Mouse (Mus musculus) CH12.LX (cell line): ENCODE measurements at regions not wholly inside any gene's neighbourhood (a gene's known extent, or its start where the extent isn't known, plus 50 kb on each side); places are given as distances from the start of the nearest gene placed in this dataset.

Source experiments
- DNase-seq: peaks from one replicate; pipeline ENCODE4 v3.0.0-alpha.2; 2013; ENCODE audit errors: extremely low read depth
- H3K27ac ChIP-seq: 2 replicates; pipeline ENCODE4 v1.5.1; 2012; ENCODE audit warnings: low read depth, mild to moderate bottlenecking, control low read depth, moderate library complexity; ENCODE audit not compliant: insufficient read depth
- H3K27me3 ChIP-seq: replicated peaks from 2 replicates; pipeline ENCODE3; 2012; ENCODE audit warnings: inconsistent platforms
- H3K36me3 ChIP-seq, 2 experiments: replicated peaks in 1 of 2; 2 replicates each; pipeline versions ENCODE3 to v1.6.1; 2012; ENCODE audit warnings: inconsistent platforms in 1 of 2, low read length in 1 of 2, mild to moderate bottlenecking in 1 of 2, mixed read lengths in 1 of 2, moderate library complexity in 1 of 2; ENCODE audit not compliant: control insufficient read depth in 1 of 2, insufficient read depth in 1 of 2
- H3K4me1 ChIP-seq, 2 experiments: 2 replicates each; pipeline ENCODE4 v1.6.1; 2012; ENCODE audit warnings: inconsistent platforms in 1 of 2, moderate library complexity in 1 of 2; ENCODE audit not compliant: insufficient read depth in 2 of 2, control insufficient read depth in 1 of 2
- H3K4me2 ChIP-seq: 2 replicates; pipeline ENCODE4 v1.6.1; 2012; ENCODE audit warnings: low read depth, mild to moderate bottlenecking, control low read depth; ENCODE audit not compliant: poor library complexity, insufficient read depth, severe bottlenecking
- H3K4me3 ChIP-seq, 3 experiments: fragments of 150-350 bp in 1 of 3; sonication (generic) in 1 of 3; replicated peaks in 1 of 3; 2 replicates each; pipeline versions ENCODE3 to v1.5.1; 2011 to 2012; ENCODE audit warnings: low read depth in 2 of 3, low read length in 2 of 3, mild to moderate bottlenecking in 2 of 3, moderate library complexity in 2 of 3, control low read depth in 1 of 3, improper control_type of control experiment in 1 of 3, inconsistent platforms in 1 of 3, mixed read lengths in 1 of 3; ENCODE audit not compliant: poor library complexity in 1 of 3
- H3K79me2 ChIP-seq: replicated peaks from 2 replicates; pipeline ENCODE4 v1.6.1; 2012; ENCODE audit warnings: mild to moderate bottlenecking, moderate library complexity; ENCODE audit not compliant: control insufficient read depth, poor library complexity, insufficient read depth, severe bottlenecking; ENCODE audit errors: extremely low read depth
- H3K9ac ChIP-seq: 2 replicates; pipeline ENCODE4 v1.6.1; 2012; ENCODE audit warnings: low read depth, mild to moderate bottlenecking, control low read depth, moderate library complexity; ENCODE audit not compliant: insufficient read depth
- H3K9me3 ChIP-seq: replicated peaks from 2 replicates; pipeline ENCODE3; 2012; ENCODE audit warnings: low read length, inconsistent platforms, mixed read lengths
- BHLHE40 ChIP-seq: IDR thresholded peaks from 2 replicates; pipeline ENCODE4 v1.6.1; 2011; ENCODE audit warnings: mild to moderate bottlenecking, low read depth, low read length, improper control_type of control experiment
- CHD1 ChIP-seq: IDR thresholded peaks from 2 replicates; pipeline ENCODE4 v1.6.1; 2012; ENCODE audit warnings: low read depth, low read length, improper control_type of control experiment, inconsistent platforms
- CTCF ChIP-seq, 2 experiments: IDR thresholded peaks in 1 of 2; conservative IDR thresholded peaks in 1 of 2; 2 replicates each; pipeline ENCODE4 v1.5.1; 2011 to 2012; ENCODE audit warnings: low read depth in 2 of 2, low read length in 2 of 2, improper control_type of control experiment in 1 of 2, inconsistent platforms in 1 of 2, mild to moderate bottlenecking in 1 of 2, moderate library complexity in 1 of 2
- E2F4 ChIP-seq: IDR thresholded peaks from 2 replicates; pipeline ENCODE4 v1.6.1; 2011; ENCODE audit warnings: low read depth, low read length, improper control_type of control experiment; ENCODE audit not compliant: insufficient replicate concordance
- ELF1 ChIP-seq: IDR thresholded peaks from 2 replicates; pipeline ENCODE4 v1.6.1; 2014; ENCODE audit warnings: low read depth, mild to moderate bottlenecking, inconsistent platforms, low read length, improper control_type of control experiment
- EP300 ChIP-seq: IDR thresholded peaks from 2 replicates; pipeline ENCODE4 v1.6.1; 2011; ENCODE audit warnings: low read length, improper control_type of control experiment
- HCFC1 ChIP-seq: IDR thresholded peaks from 2 replicates; pipeline ENCODE4 v1.6.1; 2012; ENCODE audit warnings: low read depth, mild to moderate bottlenecking, inconsistent platforms, low read length, improper control_type of control experiment
- IRF4 ChIP-seq: IDR thresholded peaks from 2 replicates; pipeline ENCODE4 v1.6.1; 2014; ENCODE audit warnings: low read depth, mild to moderate bottlenecking, inconsistent platforms, low read length, improper control_type of control experiment
- JUN ChIP-seq: IDR thresholded peaks from 2 replicates; pipeline ENCODE4 v1.6.1; 2011; ENCODE audit warnings: low read depth, mild to moderate bottlenecking, low read length, improper control_type of control experiment, moderate library complexity; ENCODE audit not compliant: insufficient read depth
- JUND ChIP-seq: conservative IDR thresholded peaks from 2 replicates; pipeline ENCODE4 v1.6.1; 2011; ENCODE audit warnings: low read depth, low read length, improper control_type of control experiment
- KAT2A ChIP-seq: IDR thresholded peaks from 2 replicates; pipeline ENCODE4 v1.6.1; 2012; ENCODE audit warnings: low read length, improper control_type of control experiment, inconsistent platforms; ENCODE audit not compliant: insufficient replicate concordance
- MAX ChIP-seq: IDR thresholded peaks from 2 replicates; pipeline ENCODE4 v1.6.1; 2011; ENCODE audit warnings: low read length, improper control_type of control experiment
- MAZ ChIP-seq: IDR thresholded peaks from 2 replicates; pipeline ENCODE4 v1.6.1; 2012; ENCODE audit warnings: low read depth, mild to moderate bottlenecking, inconsistent platforms, low read length, improper control_type of control experiment, moderate library complexity
- MEF2A ChIP-seq: IDR thresholded peaks from 2 replicates; pipeline ENCODE4 v1.6.1; 2014; ENCODE audit warnings: low read depth, mild to moderate bottlenecking, inconsistent platforms, low read length, improper control_type of control experiment, borderline replicate concordance
- MXI1 ChIP-seq: IDR thresholded peaks from 2 replicates; pipeline ENCODE4 v1.6.1; 2011; ENCODE audit warnings: mild to moderate bottlenecking, low read depth, low read length, improper control_type of control experiment
- MYC ChIP-seq: IDR thresholded peaks from 2 replicates; pipeline ENCODE4 v1.6.1; 2011; ENCODE audit warnings: low read depth, mild to moderate bottlenecking, improper control_type of control experiment, low read length
- NELFE ChIP-seq: IDR thresholded peaks from 2 replicates; pipeline ENCODE4 v1.6.1; 2011; ENCODE audit warnings: low read depth, low read length, improper control_type of control experiment
- NRF1 ChIP-seq: IDR thresholded peaks from 2 replicates; pipeline ENCODE4 v1.6.1; 2014; ENCODE audit warnings: low read depth, mild to moderate bottlenecking, inconsistent platforms, low read length, improper control_type of control experiment, moderate library complexity
- PAX5 ChIP-seq: IDR thresholded peaks from 2 replicates; pipeline ENCODE4 v1.6.1; 2012; ENCODE audit warnings: low read length, inconsistent platforms, mixed read lengths
- POLR2A ChIP-seq: IDR thresholded peaks from 2 replicates; pipeline ENCODE4 v1.6.1; 2011; ENCODE audit warnings: low read depth, mild to moderate bottlenecking, improper control_type of control experiment, low read length
- RAD21 ChIP-seq: IDR thresholded peaks from 2 replicates; pipeline ENCODE4 v1.6.1; 2011; ENCODE audit warnings: low read depth, mild to moderate bottlenecking, low read length, improper control_type of control experiment, moderate library complexity
- RCOR1 ChIP-seq: conservative IDR thresholded peaks from 2 replicates; pipeline ENCODE4 v1.6.1; 2012; ENCODE audit warnings: low read depth, mild to moderate bottlenecking, inconsistent platforms, low read length, improper control_type of control experiment
- SMC3 ChIP-seq: IDR thresholded peaks from 2 replicates; pipeline ENCODE4 v1.6.1; 2011; ENCODE audit warnings: low read depth, low read length, improper control_type of control experiment
- UBTF ChIP-seq: IDR thresholded peaks from 2 replicates; pipeline ENCODE4 v1.6.1; 2012; ENCODE audit warnings: low read depth, mild to moderate bottlenecking, inconsistent platforms, low read length, improper control_type of control experiment, moderate library complexity
- USF1 ChIP-seq: IDR thresholded peaks from 2 replicates; pipeline ENCODE4 v1.6.1; 2014; ENCODE audit warnings: low read depth, mild to moderate bottlenecking, inconsistent platforms, low read length, improper control_type of control experiment
- USF2 ChIP-seq: conservative IDR thresholded peaks from 2 replicates; pipeline ENCODE4 v1.6.1; 2011; ENCODE audit warnings: low read depth, low read length, improper control_type of control experiment
- ZC3H11A ChIP-seq: IDR thresholded peaks from 2 replicates; pipeline ENCODE4 v1.6.1; 2012; ENCODE audit warnings: low read depth, mild to moderate bottlenecking, inconsistent platforms, low read length, improper control_type of control experiment
- ZKSCAN1 ChIP-seq: IDR thresholded peaks from 2 replicates; pipeline ENCODE4 v1.6.1; 2012; ENCODE audit warnings: low read depth, inconsistent platforms, low read length, improper control_type of control experiment, borderline replicate concordance
- ZMIZ1 ChIP-seq: IDR thresholded peaks from 2 replicates; pipeline ENCODE4 v1.6.1; 2012; ENCODE audit warnings: low read depth, mild to moderate bottlenecking, inconsistent platforms, low read length, improper control_type of control experiment
- ZNF384 ChIP-seq: IDR thresholded peaks from 2 replicates; pipeline ENCODE4 v1.6.1; 2012; ENCODE audit warnings: low read depth, low read length, improper control_type of control experiment, inconsistent platforms
- dilution Hi-C: fragments of 300-500 bp; cut with MboI; formaldehyde crosslinking; loops from 2 replicates; pipeline ENCODE4 v1.14.3; 2020; ENCODE audit warnings: low sequenced_read_pairs; ENCODE audit not compliant: extremely low pct_unique_long_range_greater_than_20kb, extremely low pct_ligation_motif_present
- in situ Hi-C: fragments of 300-500 bp; cut with MboI; formaldehyde crosslinking; loops from 3 replicates; pipeline ENCODE4 v1.14.3; 2019; ENCODE audit warnings: low sequenced_read_pairs, low pct_ligation_motif_present, low pct_unique_long_range_greater_than_20kb, mixed read lengths

DNA sequence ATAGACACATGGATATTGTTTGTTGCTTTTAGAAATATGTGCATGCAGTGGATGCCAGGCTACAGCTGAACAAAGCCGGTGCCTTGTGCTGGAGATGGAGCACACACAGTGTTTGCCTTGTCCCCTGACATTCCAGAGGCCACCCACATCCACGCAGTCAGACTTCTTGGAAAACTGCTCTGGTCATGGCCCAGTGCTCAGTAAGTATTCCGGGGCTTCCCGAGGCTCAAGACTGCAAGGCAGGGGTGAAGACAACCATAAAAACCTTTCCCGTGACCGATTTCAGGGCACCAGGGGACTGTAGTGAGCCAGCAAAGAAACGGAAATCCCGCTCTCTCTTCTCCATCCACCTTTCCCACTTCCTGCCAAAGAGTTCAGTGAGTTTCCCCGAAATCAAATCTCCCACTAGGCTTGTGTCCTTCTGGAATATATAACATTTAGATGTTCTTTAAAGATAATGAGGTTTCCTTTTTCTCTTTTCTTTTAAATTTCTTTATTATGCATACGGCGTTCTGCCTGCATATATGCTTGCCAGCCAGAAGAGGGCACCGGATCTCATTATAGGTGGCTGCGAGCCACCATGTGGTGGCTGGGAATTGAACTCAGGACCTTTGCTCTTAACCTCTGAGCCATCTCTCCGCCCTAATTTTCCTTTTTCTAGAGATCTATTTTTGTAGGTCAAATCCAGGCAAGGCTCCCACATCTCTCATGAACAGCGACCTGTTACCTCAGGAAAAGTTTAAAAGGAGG lies 73.3 kb upstream of the Hmcn1 start:
- dilution Hi-C loops: no loop called here

DNA sequence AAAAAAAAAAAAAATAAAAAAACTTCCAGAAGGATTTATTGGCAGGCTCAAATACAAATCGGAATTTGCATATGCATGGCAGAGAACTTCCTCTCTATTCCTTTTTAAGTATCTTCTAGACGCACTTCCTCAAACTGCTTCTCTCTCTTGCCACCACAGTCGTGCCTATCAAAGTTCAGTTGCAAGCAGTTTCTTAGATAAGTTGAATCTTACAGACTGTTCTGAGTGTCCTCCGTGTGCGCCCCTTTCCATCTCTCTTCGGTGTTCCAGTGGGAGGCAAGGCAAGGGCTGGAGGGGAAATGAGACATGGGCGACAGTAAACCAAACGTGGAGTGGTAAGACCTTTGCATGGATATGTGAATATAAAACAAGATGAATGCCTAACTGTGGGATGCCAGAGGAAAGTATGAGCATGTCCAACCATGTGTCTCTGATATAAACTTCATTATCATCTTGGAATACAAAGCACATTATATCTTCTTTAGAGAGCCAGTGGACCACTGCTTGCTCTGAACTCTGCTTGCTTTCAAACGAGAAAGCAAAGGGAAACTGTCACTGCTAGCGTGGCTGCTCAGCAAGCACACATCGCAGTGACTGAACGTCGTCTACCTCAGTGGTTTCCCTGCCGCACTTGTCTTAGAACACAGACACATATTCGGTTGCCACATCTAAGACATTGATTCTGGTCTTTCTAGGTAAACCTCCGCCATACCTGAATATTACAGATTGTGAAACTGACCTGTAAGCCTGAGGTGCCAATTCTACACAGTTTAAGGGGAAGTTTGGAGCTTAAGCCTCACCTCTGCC lies 81.5 kb upstream of the Hmcn1 start:
- H3K9me3 ChIP-seq: no peaks in the 10 kb centered on the region
- in situ Hi-C loops (no loop called here), dilution Hi-C loops (no loop called here)
- peak overlapping the region; percentile 33; the same call in 1 of the 2 replicates for H3K27ac ChIP-seq
- H3K4me2 ChIP-seq: peak overlapping the region; percentile 100
- DNase-seq: peak; percentile 42
- H3K4me3 ChIP-seq: peak overlapping the region in 1 of 3 experiments; percentile 4
- no peaks in the 10 kb centered on the region for H3K36me3 ChIP-seq
- no peaks in the 10 kb centered on the region for H3K79me2 ChIP-seq
- no peaks in the 10 kb centered on the region for H3K27me3 ChIP-seq
- H3K4me1 ChIP-seq: peaks cover 5 to 26% of the 10 kb centered on the region in 2 experiments
- H3K9ac ChIP-seq: 0 out of 2 replicates have a peak overlapping the region, but pooled peaks have one; percentile 8
- no peak for TF ChIP-seq MAX
- no peak for TF ChIP-seq E2F4
- no peak for TF ChIP-seq RCOR1
- TF ChIP-seq MYC: no peak
- no peak for TF ChIP-seq JUN
- TF ChIP-seq ZMIZ1: no peak
- TF ChIP-seq NELFE: no peak
- no peak for TF ChIP-seq SMC3
- TF ChIP-seq UBTF: no peak
- peak; percentile 59 for TF ChIP-seq IRF4
- TF ChIP-seq ZNF384: peak; percentile 51; the same call in 1 of the 2 replicates
- peak; percentile 52 for TF ChIP-seq BHLHE40
- TF ChIP-seq PAX5: no peak
- no peak for TF ChIP-seq CHD1
- no peak for TF ChIP-seq RAD21
- TF ChIP-seq MAZ: no peak
- no peak for TF ChIP-seq ZKSCAN1
- no peak for TF ChIP-seq KAT2A
- TF ChIP-seq JUND: no peak
- TF ChIP-seq HCFC1: no peak
- TF ChIP-seq POLR2A: no peak
- peak; percentile 73; the same call in 1 of the 2 replicates for TF ChIP-seq EP300
- TF ChIP-seq MEF2A: 0 out of 2 replicates have a peak, but pooled peaks have one; percentile 37
- TF ChIP-seq ZC3H11A: no peak
- no peak for TF ChIP-seq MXI1
- TF ChIP-seq USF1: no peak
- TF ChIP-seq NRF1: no peak
- peak; percentile 66; the same call in 1 of the 2 replicates for TF ChIP-seq ELF1

More for the DNA sequence above, 73.3 kb upstream of the Hmcn1 start:
- Histone ChIP-seq H3K9me3 (peaks cover 2% of the 10 kb centered on the region), H3K4me1 (no peaks in the 10 kb centered on the region), H3K4me2 (no peak overlapping the region), H3K27me3 (no peaks in the 10 kb centered on the region), H3K36me3 (no peaks in the 10 kb centered on the region), H3K9ac (no peak overlapping the region), H3K4me3 (no peak overlapping the region), H3K27ac (no peak overlapping the region), H3K79me2 (no peaks in the 10 kb centered on the region)
- in situ Hi-C loops: no loop called here
- no peak for TF ChIP-seq JUN
- no peak for TF ChIP-seq MXI1
- TF ChIP-seq IRF4: no peak
- TF ChIP-seq USF2: no peak
- TF ChIP-seq CTCF (conservative IDR thresholded peaks at IDR 0.05 in 1 of 2, IDR thresholded peaks at IDR 0.05 in 1 of 2; ENCODE audit: low read depth in 2 of 2, low read length in 2 of 2): peak in 1 of 2 experiments; percentile 46; a peak in 2 of 4 replicates
- DNase-seq: no peak
